Mouse (Mus musculus) hindbrain, postnatal 0 days (tissue): ENCODE measurements around the gene Cnksr3. TPM values are rescaled to one million over a fixed set of nuclear protein-coding genes. Genes with fewer than 3 reads are reported as not detected.
A peak's percentile ranks its signal among the peaks of the same experiment; 100 is the strongest.

Experiments
- ATAC-seq: fragments of 200-750 bp; cut with Nextera tagmentation; 2 replicates; pipeline ENCODE4 v1.8.0; 2017; ENCODE audit warnings: mild to moderate bottlenecking, moderate TSS enrichment, moderate library complexity
- DNase-seq: peaks from one replicate; pipeline ENCODE4 v3.0.0-alpha.2; 2015; ENCODE audit warnings: low spot score
- H3K27ac ChIP-seq: fragments of 300-500 bp; sonication (generic); 2 replicates; pipeline ENCODE4 v1.5.1; 2014; ENCODE audit warnings: mild to moderate bottlenecking
- H3K27me3 ChIP-seq: fragments of 300-500 bp; sonication (generic); 2 replicates; pipeline ENCODE4 v1.6.1; 2014; ENCODE audit warnings: low read length, mixed read lengths; ENCODE audit not compliant: insufficient read depth
- H3K36me3 ChIP-seq: fragments of 300-500 bp; sonication (generic); 2 replicates; pipeline ENCODE4 v1.6.1; 2014; ENCODE audit warnings: low read length, mixed read lengths; ENCODE audit not compliant: insufficient read depth
- H3K4me1 ChIP-seq: fragments of 300-500 bp; sonication (generic); 2 replicates; pipeline ENCODE4 v1.6.1; 2014; ENCODE audit warnings: antibody characterized with exemption, low read length, mixed read lengths; ENCODE audit not compliant: insufficient read depth
- H3K4me2 ChIP-seq: fragments of 300-500 bp; sonication (generic); 2 replicates; pipeline ENCODE4 v1.6.1; 2014; ENCODE audit warnings: low read depth, mild to moderate bottlenecking, low read length, moderate library complexity, mixed read lengths
- H3K4me3 ChIP-seq: fragments of 300-500 bp; sonication (generic); 2 replicates; pipeline ENCODE4 v1.5.1; 2014; ENCODE audit warnings: low read length
- H3K9ac ChIP-seq: fragments of 300-500 bp; sonication (generic); replicated peaks from 2 replicates; pipeline ENCODE4 v1.6.1; 2014; ENCODE audit warnings: mild to moderate bottlenecking, low read length, moderate library complexity, mixed read lengths
- H3K9me3 ChIP-seq: fragments of 300-500 bp; sonication (generic); 2 replicates; pipeline ENCODE4 v1.6.1; 2016; ENCODE audit warnings: low read length, mixed read lengths
- CTCF ChIP-seq: IDR thresholded peaks from 2 replicates; pipeline ENCODE4 v1.5.1; 2016; ENCODE audit warnings: antibody characterized with exemption, control low read depth, low read depth
- WGBS: fragments of 180-500 bp; shearing (Covaris S2); extraction: QIAGEN DNeasy Blood & Tissue Kit; methylation state at CpG from one replicate; pipeline ENCODE4 v1.1.7; 2014; 5-methylcytosine and 5-hydroxymethylcytosine counted together
- polyA plus RNA-seq: library from polyadenylated mRNA; unstranded; fragments of >200 nt; fragmentation: Nextera tagmentation; extraction: Ambion mirVana; gene quantifications from 2 replicates; pipeline ENCODE4 v1.2.1, GENCODE M21; 2015
- total RNA-seq: library from RNA; depleted of rRNA; stranded (reverse); fragments of >200 nt; gene quantifications from 2 replicates; pipeline ENCODE4 v1.2.3, GENCODE M21; 2014

Gene Cnksr3
- total and polyA plus RNA-seq, 2 experiments from 2014 or later, result 3.7 to 9.8 TPM

- Histone ChIP-seq H3K9ac (no peak overlapping the region), H3K4me2 (no peak overlapping the region), H3K27ac (no peak overlapping the region), H3K36me3 (no peaks in the 10 kb centered on the region), H3K9me3 (no peaks in the 10 kb centered on the region), H3K27me3 (no peaks in the 10 kb centered on the region), H3K4me3 (no peak overlapping the region), H3K4me1 (no peaks in the 10 kb centered on the region)
- WGBS, result 91% methylated on average over 4 of the region's 4 CpGs
- DNase-seq, result no peak
- ATAC-seq, result no peak
- TF ChIP-seq CTCF, result no peak
Measured at GRCm38 (mm10) chr10:7122294-7122693, 89.7 kb downstream of the Cnksr3 start.

GRCm38 (mm10) chr10:7120206-7120605 lies 91.8 kb downstream of the Cnksr3 start:
- no peak overlapping the region for H3K4me3 ChIP-seq
- H3K27me3 ChIP-seq, result no peaks in the 10 kb centered on the region
- H3K36me3 ChIP-seq, result no peaks in the 10 kb centered on the region
- no peak overlapping the region for H3K4me2 ChIP-seq
- DNase-seq (no peak), ATAC-seq (no peak)
- no peak overlapping the region for H3K9ac ChIP-seq
- 90% methylated on average over 13 of the region's 13 CpGs for WGBS
- no peaks in the 10 kb centered on the region for H3K4me1 ChIP-seq
- no peak overlapping the region for H3K27ac ChIP-seq
- TF ChIP-seq CTCF, result no peak
- H3K9me3 ChIP-seq, result no peaks in the 10 kb centered on the region

- ATAC-seq, result peak; percentile 74
- DNase-seq, result peak; percentile 54
Measured at GRCm38 (mm10) chr10:7118258-7119077, 93.6 kb downstream of the Cnksr3 start.

GRCm38 (mm10) chr10:7117785-7118184 lies 94.3 kb downstream of the Cnksr3 start:
- Histone ChIP-seq H3K36me3 (no peaks in the 10 kb centered on the region), H3K4me3 (no peak overlapping the region), H3K9me3 (no peaks in the 10 kb centered on the region), H3K4me2 (no peak overlapping the region), H3K4me1 (no peaks in the 10 kb centered on the region), H3K9ac (no peak overlapping the region), H3K27ac (no peak overlapping the region; the same call in 1 of the 2 replicates), H3K27me3 (no peaks in the 10 kb centered on the region)
- no peak for TF ChIP-seq CTCF
- ATAC-seq, result no peak
- DNase-seq, result no peak
- 89% methylated on average over 7 of the region's 7 CpGs for WGBS

More at GRCm38 (mm10) chr10:7118258-7119077, 93.6 kb downstream of the Cnksr3 start:
- H3K4me2 ChIP-seq, result no peak overlapping the region
- peak overlapping the region; percentile 17; the same call in 1 of the 2 replicates for H3K27ac ChIP-seq
- H3K4me3 ChIP-seq, result no peak overlapping the region
- no peaks in the 10 kb centered on the region for H3K27me3 ChIP-seq
- H3K4me1 ChIP-seq, result no peaks in the 10 kb centered on the region
- no peaks in the 10 kb centered on the region for H3K36me3 ChIP-seq
- TF ChIP-seq CTCF, result no peak
- no peaks in the 10 kb centered on the region for H3K9me3 ChIP-seq
- 66% methylated on average over 10 of the region's 10 CpGs for WGBS
- H3K9ac ChIP-seq, result no peak overlapping the region

GRCm38 (mm10) chr10:7114796-7115195 lies 97.2 kb downstream of the Cnksr3 start:
- H3K9ac ChIP-seq, result no peak overlapping the region
- no peaks in the 10 kb centered on the region for H3K9me3 ChIP-seq
- no peak overlapping the region for H3K27ac ChIP-seq
- no peaks in the 10 kb centered on the region for H3K36me3 ChIP-seq
- WGBS, result 91% methylated on average over 5 of the region's 5 CpGs
- DNase-seq (no peak), ATAC-seq (no peak)
- H3K4me3 ChIP-seq, result no peak overlapping the region
- H3K4me2 ChIP-seq, result no peak overlapping the region
- no peaks in the 10 kb centered on the region for H3K4me1 ChIP-seq
- H3K27me3 ChIP-seq, result no peaks in the 10 kb centered on the region
- no peak for TF ChIP-seq CTCF

- TF ChIP-seq CTCF, result no peak
- no peak for ATAC-seq
Measured at GRCm38 (mm10) chr10:7113747-7114146, 98.3 kb downstream of the Cnksr3 start.

GRCm38 (mm10) chr10:7113144-7113543 lies 98.9 kb downstream of the Cnksr3 start:
- ATAC-seq, result no peak
- no peak overlapping the region for H3K9ac ChIP-seq
- WGBS, result 90% methylated on average over 1 of the region's 1 CpGs
- H3K4me1 ChIP-seq, result no peaks in the 10 kb centered on the region
- no peak overlapping the region for H3K4me2 ChIP-seq
- H3K9me3 ChIP-seq, result no peaks in the 10 kb centered on the region
- H3K27me3 ChIP-seq, result no peaks in the 10 kb centered on the region
- H3K4me3 ChIP-seq, result no peak overlapping the region
- no peak for TF ChIP-seq CTCF
- H3K36me3 ChIP-seq, result no peaks in the 10 kb centered on the region
- H3K27ac ChIP-seq, result no peak overlapping the region
- no peak for DNase-seq

More at GRCm38 (mm10) chr10:7113747-7114146, 98.3 kb downstream of the Cnksr3 start:
- no peaks in the 10 kb centered on the region for H3K4me1 ChIP-seq
- no peaks in the 10 kb centered on the region for H3K9me3 ChIP-seq
- H3K27ac ChIP-seq, result no peak overlapping the region
- H3K4me2 ChIP-seq, result no peak overlapping the region
- no peak for DNase-seq
- no peaks in the 10 kb centered on the region for H3K36me3 ChIP-seq
- WGBS, result 80% methylated on average over 4 of the region's 4 CpGs
- no peak overlapping the region for H3K9ac ChIP-seq
- H3K4me3 ChIP-seq, result no peak overlapping the region
- H3K27me3 ChIP-seq, result no peaks in the 10 kb centered on the region
